9 mouse cellular contexts compared by ENCODE assay signal in the genomic region with DNA sequence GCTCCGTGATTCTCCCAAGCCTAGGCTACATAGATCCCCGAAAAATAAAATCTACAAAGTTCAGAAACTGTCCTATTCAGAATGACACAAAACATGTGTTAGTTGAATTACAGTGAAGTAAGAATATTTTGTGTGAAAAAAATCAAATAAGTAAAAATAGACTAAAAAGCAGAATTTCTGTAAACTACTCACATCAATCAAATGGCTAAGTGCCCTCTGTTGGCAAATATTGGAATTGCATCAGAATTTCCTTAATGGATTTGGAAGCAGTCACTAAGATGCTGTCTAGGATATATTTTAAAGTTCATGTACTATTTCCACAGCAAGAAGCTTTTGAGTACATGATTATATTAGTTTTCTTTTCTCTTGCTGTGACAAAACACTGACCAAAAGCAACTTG. TPM values are rescaled to one million over a fixed set of nuclear protein-coding genes. Genes with fewer than 3 reads are reported as not detected.
DNase-seq lines count a peak whose midpoint lies in the region; ATAC-seq lines count a peak whose summit lies in the region.
"Had no signal": no experiment of that assay in that cellular context is flagged by ENCODE, and none has a peak within 500 bp of the region (broad histone marks: within the 10 kb centered on the region; RNA-seq: fewer than 3 reads in every experiment).

No protein-coding gene starts in this region.

- no peak for ATAC-seq in frontal cortex, adult (ENCODE audit: low TSS enrichment)

- intact Hi-C loops in left cerebral cortex, postnatal 14 days (cut with DNase I) = no loop called here
- intact Hi-C loops in left cerebral cortex, postnatal 4 days (cut with DNase I) = no loop called here

- peak; percentile 55 to 81 for DNase-seq in cerebellum, postnatal 10 days
- DNase-seq in cerebellum, postnatal 25 days = no peak
- DNase-seq in left cerebral cortex, postnatal 14 days (ENCODE audit: low spot score in 2 of 2) = peak; percentile 37 to 62
- no peak for DNase-seq in left cerebral cortex, postnatal 4 days
- peak; percentile 83 for DNase-seq in NIH3T3 (ENCODE audit: low read depth)
- peak; percentile 46 for DNase-seq in hindlimb bud, embryonic 11.5 days (ENCODE audit: extremely low spot score, low read depth, low spot score)
- DNase-seq in left cerebral cortex, adult 8-10 months (ENCODE audit: low spot score in 2 of 2) = no peak
- DNase-seq: right cerebral cortex, adult 18-20 months had no signal

RNA-seq across cellular contexts. Expression of a gene that starts 9.8 kb away (rescaled TPM):
- total RNA-seq in left cerebral cortex, postnatal 14 days (2021) = 10 to 100 TPM; 38.7 to 39.8 TPM
- total RNA-seq in left cerebral cortex, postnatal 4 days (2021) = 10 to 100 TPM; 41.8 to 45.4 TPM
- total RNA-seq in left cerebral cortex, adult 8-10 months (2022) = 10 to 100 TPM; 31.0 to 37.4 (median 33.2) TPM

RNA-seq across cellular contexts. Expression of a gene that starts 31.4 kb away (rescaled TPM):
- total RNA-seq in left cerebral cortex, postnatal 14 days (2021) = under 1 TPM; 0.44 to 0.51 TPM
- total RNA-seq in left cerebral cortex, postnatal 4 days (2021) = under 1 TPM; 0.14 to 0.26 TPM
- 1 to 10 TPM in 3 of 4 experiments, under 1 TPM in 1; 0.81 to 2.5 (median 1.0) TPM for total RNA-seq in left cerebral cortex, adult 8-10 months (2022)

RNA-seq across cellular contexts. Expression of a gene that starts 44.2 kb away (rescaled TPM):
- 10 to 100 TPM; 23.2 to 24.1 TPM for total RNA-seq in left cerebral cortex, postnatal 14 days (2021)
- total RNA-seq in left cerebral cortex, postnatal 4 days (2021) = 10 to 100 TPM; 16.8 to 18.1 TPM
- total RNA-seq in left cerebral cortex, adult 8-10 months (2022) = 10 to 100 TPM; 23.5 to 24.1 (median 23.7) TPM

Comparison
In these comparisons a context has a peak if more than half of its experiments do, and no peak if none do; other contexts are left out.
1. DNase-seq: peak in cerebellum, postnatal 10 days (2 of 2), left cerebral cortex, postnatal 14 days (2 of 2), NIH3T3 (single experiment) and hindlimb bud, embryonic 11.5 days (single experiment); none in cerebellum, postnatal 25 days (0 of 2), left cerebral cortex, postnatal 4 days (single experiment) and left cerebral cortex, adult 8-10 months (0 of 2).